Mouse (Mus musculus) gastrocnemius, adult 2 months (tissue): ENCODE measurements around the gene Krt88. TPM values are rescaled to one million over a fixed set of nuclear protein-coding genes. Genes with fewer than 3 reads are reported as not detected.

ENCODE experiments used
- DNase-seq: peaks from one replicate; pipeline ENCODE4 v3.0.0; 2022
- H3K27ac ChIP-seq: fragments of 200-600 bp; 2 replicates; pipeline ENCODE4 v1.8.1; 2022; ENCODE audit warnings: mild to moderate bottlenecking
- H3K4me3 ChIP-seq: fragments of 200-600 bp; 2 replicates; pipeline ENCODE4 v1.8.1; 2022; ENCODE audit warnings: mild to moderate bottlenecking, moderate library complexity
- CTCF ChIP-seq: fragments of 200-600 bp; IDR thresholded peaks from 2 replicates; pipeline ENCODE4 v1.8.1; 2022; ENCODE audit warnings: antibody characterized with exemption, mild to moderate bottlenecking, moderate library complexity
- intact Hi-C: fragments of 180-260 bp; cut with DNase I; formaldehyde crosslinking; loops from one replicate; pipeline ENCODE4 v1.15.1; 2025
- total RNA-seq, 2 experiments: library from RNA; stranded (reverse); gene quantifications; 2 replicates each; pipeline ENCODE4 v1.2.3; 2021

Krt88 gene
- total RNA-seq, 2 experiments from 2014 or later, result not detected

DNA sequence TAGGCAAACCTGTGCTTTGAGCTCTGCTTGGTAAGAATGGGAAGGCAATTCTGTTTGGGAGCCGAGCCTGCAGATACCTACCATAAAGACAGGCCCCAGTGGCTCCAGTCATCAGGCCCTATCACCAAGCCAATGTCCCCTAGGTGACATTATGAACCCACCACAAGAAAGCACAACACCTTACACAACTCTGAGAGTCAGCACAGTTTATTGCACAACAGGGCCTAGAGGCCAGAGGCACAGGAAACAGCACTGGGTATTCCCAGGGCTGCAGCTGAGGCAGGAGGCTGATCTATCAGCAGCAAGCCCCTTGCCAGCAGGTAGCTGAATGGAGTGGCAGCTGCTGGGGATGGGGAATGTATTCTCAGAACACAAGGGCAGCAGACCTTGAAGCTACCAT lies 37.4 kb downstream of the Krt88 start:
- Histone ChIP-seq H3K27ac (no peak overlapping the region), H3K4me3 (no peak overlapping the region)
- intact Hi-C loops, result no loop called here
- no peak for TF ChIP-seq CTCF
- DNase-seq, result no peak

DNA sequence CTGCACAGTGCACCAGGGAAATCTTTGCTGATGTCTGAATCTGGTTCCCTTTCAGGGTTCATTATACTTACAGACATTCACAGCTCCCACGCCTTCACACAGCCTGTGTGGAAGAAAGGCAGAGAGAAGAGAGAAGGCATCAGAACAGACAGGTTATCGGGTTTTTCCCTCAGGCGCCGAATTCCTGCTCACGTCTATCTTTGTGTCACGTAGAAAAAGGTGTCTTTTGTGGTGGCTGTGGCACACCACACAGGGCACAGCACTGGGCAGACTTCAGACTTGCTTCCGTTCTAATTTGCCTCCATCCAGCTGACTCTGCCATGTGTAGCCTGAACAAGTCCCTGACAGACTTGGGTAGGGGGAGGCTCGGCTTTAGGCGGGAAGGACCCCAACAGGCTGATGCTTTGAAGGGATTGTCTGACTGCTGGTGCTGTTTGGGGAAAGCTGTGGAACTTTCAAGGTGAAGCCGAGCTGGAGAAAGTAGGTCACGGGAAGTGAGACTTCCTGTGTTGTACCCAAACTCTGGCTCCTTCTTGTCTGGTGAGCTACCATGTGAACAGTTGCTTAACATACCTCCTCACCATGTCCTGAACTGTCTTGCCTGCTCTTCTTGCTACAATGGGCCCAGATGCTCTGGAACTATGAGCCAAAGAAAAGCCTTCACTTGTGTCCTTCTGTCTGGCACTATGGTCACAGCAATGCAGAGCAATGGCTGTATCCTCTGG lies 38.5 kb downstream of the Krt88 start:
- Histone ChIP-seq H3K27ac (no peak overlapping the region), H3K4me3 (no peak overlapping the region)
- intact Hi-C loops, result no loop called here
- TF ChIP-seq CTCF, result no peak
- no peak for DNase-seq

DNA sequence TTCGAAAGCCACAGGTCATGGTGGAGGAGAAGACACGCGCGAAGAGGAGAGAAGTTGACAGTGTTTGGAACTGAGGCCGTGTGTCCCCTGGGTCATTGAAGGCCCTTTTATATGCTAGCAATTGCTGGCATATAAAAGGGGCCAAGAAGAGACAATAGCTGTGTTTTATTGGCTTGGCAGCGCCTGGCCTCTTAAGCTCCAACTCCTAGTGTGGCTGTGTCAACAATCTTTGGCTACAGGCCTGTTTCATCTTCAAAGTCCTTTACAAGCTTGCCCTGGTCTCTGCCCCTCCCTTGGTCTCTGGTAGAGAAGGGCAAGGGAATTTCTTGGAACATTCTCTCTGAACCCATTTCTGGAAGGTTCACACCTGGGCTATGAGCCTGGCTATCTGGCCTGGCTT lies 43.9 kb downstream of the Krt88 start, which contains the start of gene Krt83:
Krt83 (minus strand) TSS at position 82 of the 400 bp plus-strand sequence.
- H3K4me3 ChIP-seq, result no peak within 1 kb of the TSS
- no peak for TF ChIP-seq CTCF
- no peak for DNase-seq
- no peak within 1 kb of the TSS for H3K27ac ChIP-seq
- intact Hi-C loops, result no loop called here

DNA sequence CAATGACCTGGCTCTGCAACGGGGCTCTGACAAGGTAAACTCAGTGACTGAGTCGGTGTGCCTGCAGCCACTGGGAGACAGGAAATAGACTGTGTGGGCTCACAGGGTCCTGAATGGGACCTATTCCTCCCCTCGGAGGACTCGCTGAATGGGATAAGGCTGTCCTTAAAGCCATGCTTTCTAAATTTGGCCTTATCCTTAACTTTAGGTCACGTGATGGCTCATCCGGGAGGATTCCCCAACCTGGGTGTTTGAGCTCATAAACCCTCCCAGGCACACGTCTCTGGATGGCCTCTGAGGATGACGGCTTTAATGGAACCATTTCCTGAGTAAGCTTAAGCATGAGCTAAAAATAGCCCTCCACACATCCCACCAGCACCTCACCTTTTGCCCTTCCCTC lies 45.2 kb downstream of the Krt88 start:
- Histone ChIP-seq H3K4me3 (no peak overlapping the region), H3K27ac (no peak overlapping the region)
- no peak for TF ChIP-seq CTCF
- intact Hi-C loops, result no loop called here
- DNase-seq, result no peak

DNA sequence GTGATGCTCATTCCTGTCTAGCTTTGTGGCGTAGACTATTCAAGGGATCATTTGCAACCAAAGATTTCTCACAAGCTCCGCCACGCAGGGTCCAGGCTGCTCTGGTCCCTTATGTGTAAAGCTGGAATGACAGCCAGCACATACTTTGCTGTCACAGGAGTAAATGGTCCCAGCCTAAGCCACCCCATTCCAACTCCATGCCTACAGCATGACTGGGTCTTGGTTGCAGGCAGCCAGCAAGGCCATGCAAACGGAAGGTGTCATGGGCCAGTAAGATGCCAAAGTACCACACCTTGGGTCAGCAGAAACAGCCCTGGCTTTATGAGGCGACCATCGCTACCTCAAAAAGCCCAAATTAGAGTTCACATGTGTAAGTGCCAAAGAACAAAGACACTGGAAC lies 46.2 kb downstream of the Krt88 start:
- intact Hi-C loops, result no loop called here
- DNase-seq, result no peak
- TF ChIP-seq CTCF, result no peak
- H3K4me3 ChIP-seq, result no peak overlapping the region
- no peak overlapping the region for H3K27ac ChIP-seq

DNA sequence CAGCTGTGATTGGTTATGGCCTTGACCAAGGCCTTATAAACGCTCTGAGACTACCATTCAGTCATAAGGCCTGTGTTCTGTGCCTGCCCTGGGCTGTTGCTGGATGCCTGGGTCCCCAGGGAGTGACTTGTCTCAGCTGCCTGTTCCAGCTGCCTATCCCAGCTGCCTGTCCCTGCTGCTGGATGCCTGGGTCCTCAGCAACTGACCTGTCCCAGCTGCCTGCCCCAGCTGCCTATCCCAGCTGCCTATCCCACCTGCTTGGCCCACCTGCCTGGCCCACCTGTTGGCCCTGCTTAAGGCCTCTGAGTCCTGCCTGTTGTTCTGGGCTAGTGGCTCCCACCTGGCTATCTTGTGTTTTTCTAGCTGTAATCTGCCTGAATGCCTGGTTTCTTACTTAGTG lies 46.7 kb downstream of the Krt88 start:
- intact Hi-C loops, result no loop called here
- TF ChIP-seq CTCF, result no peak
- Histone ChIP-seq H3K4me3 (no peak overlapping the region), H3K27ac (no peak overlapping the region)
- no peak for DNase-seq

DNA sequence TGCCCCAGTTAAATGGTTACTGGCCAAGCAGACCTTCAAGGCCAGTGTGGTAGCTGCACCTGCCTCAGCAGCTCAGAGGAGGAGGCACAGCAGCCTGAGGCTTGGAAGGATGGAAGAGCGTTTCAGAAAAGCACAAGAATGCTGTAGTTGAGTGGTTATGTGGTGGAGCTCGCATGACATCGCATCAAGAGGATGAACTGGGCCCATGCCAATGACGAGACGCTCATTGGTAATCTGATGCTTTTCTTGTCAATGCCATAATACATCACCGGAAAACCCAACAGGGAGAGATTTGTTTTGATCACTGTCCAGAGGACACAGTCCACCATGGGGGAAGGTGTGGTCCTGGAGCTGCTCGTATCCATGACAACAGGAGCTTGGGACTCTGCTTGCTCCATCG lies 47.7 kb downstream of the Krt88 start:
- no peak for TF ChIP-seq CTCF
- DNase-seq, result no peak
- H3K27ac ChIP-seq, result no peak overlapping the region
- intact Hi-C loops, result no loop called here
- H3K4me3 ChIP-seq, result no peak overlapping the region

DNA sequence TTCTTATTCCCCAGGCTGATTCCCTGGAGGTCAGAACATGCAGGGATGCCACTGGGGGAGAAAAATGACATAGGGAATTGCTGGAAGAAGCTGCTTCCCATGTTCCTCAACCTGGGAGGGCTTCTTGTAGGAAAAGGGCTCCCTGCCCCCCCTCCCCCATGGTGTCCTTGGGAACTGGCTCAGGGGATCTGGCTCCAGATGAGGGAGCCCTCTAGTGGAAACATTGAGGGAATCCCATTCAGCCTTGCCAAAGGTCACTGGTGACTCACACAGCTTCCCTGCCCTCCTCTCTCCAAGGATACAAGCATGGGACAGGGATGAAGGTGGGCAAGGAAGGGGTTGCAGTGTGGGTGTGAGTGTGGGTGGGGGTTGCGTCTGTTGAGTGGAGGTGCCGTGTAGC lies 49.6 kb downstream of the Krt88 start:
- TF ChIP-seq CTCF, result peak; percentile 62
- peak; percentile 42 for DNase-seq
- intact Hi-C loops, result loop anchor here (2.0 kb wide), 1 partner anchor 158 kb away; no protein-coding TSS in a partner anchor
- Histone ChIP-seq H3K4me3 (no peak overlapping the region), H3K27ac (no peak overlapping the region)

Other genes with a start within 250 kb of the Krt88 start
- 1 to 10 TPM; 5.8 to 5.9 TPM for gene Grasp, start 223.6 kb upstream of the Krt88 start, total RNA-seq
- gene Nr4a1, start 193.5 kb upstream of the Krt88 start, total RNA-seq, result 100 to 1,000 TPM; 143 to 146 TPM
- 10 to 100 TPM; 23.7 to 32.4 TPM for gene Atg101, start 163.5 kb upstream of the Krt88 start, total RNA-seq
- gene 6030408B16Rik, start 154.5 kb upstream of the Krt88 start, total RNA-seq, result under 1 TPM; 0.20 to 0.36 TPM
- gene Krt80, start 77.6 kb upstream of the Krt88 start, total RNA-seq, result 1 to 10 TPM; 1.6 to 2.5 TPM
- gene Krt7, start 36.7 kb upstream of the Krt88 start, total RNA-seq, result not detected
- gene Krt87, start 8.9 kb upstream of the Krt88 start, total RNA-seq, result not detected
- gene Krt81, start 16.0 kb downstream of the Krt88 start, total RNA-seq, result not detected
- not detected for gene Krt86, start 25.7 kb downstream of the Krt88 start, total RNA-seq
- gene Krt83, start 43.8 kb downstream of the Krt88 start, total RNA-seq, result not detected
- not detected for gene Gm49425, start 69.5 kb downstream of the Krt88 start, total RNA-seq
- gene Krt84, start 85.1 kb downstream of the Krt88 start, total RNA-seq, result not detected
- not detected for gene Krt82, start 102.9 kb downstream of the Krt88 start, total RNA-seq
- not detected for gene Krt90, start 115.2 kb downstream of the Krt88 start, total RNA-seq
- not detected for gene Krt75, start 126.2 kb downstream of the Krt88 start, total RNA-seq
- not detected for gene Gm5414, start 180.4 kb downstream of the Krt88 start, total RNA-seq
- not detected for gene Gm5478, start 199.6 kb downstream of the Krt88 start, total RNA-seq
- not detected for gene Krt6b, start 232.5 kb downstream of the Krt88 start, total RNA-seq
- not detected for gene Krt6a, start 246.6 kb downstream of the Krt88 start, total RNA-seq